Mouse (Mus musculus): ENCODE measurements around the gene Ush1g. TPM values are rescaled to one million over a fixed set of nuclear protein-coding genes. Genes with fewer than 3 reads are reported as not detected.

Gene Ush1g
- total RNA-seq, 2 experiments from 2014 or later: not detected

GRCm38 (mm10) chr11:115335223-115335622 lies 13.4 kb upstream of the Ush1g start:
- DNase-seq (ENCODE audit: low spot score in 2 of 2): no peak

GRCm38 (mm10) chr11:115334531-115334930 lies 12.7 kb upstream of the Ush1g start, which contains the start of gene Otop3:
TSS of gene Otop3 (plus strand) at chr11:115334731.
- no peak for DNase-seq (ENCODE audit: low spot score in 2 of 2)

DNA sequence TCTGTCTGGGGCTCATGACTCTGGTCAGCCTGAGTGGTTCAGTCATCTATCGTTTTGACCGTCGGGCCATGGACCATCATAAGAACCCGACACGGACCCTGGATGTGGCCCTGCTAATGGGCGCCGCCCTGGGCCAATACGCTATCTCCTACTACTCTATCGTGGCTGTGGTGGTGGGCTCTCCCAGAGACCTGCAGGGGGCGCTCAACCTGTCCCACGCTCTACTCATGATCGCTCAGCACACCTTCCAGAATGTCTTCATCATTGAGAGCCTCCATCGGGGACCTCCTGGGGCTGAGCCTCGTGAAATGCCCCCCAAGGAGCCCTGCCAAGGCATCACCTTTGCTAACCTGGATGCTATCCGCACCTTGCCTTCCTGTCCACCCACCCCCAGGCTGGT lies 7.5 kb upstream of the Ush1g start:
- DNase-seq (ENCODE audit: low spot score in 2 of 2): no peak

- DNase-seq (ENCODE audit: low spot score in 2 of 2): no peak
These were observed 4.9 kb upstream of the Ush1g start for GRCm38 (mm10) chr11:115326730-115327129.

GRCm38 (mm10) chr11:115323354-115323753 lies 1.5 kb upstream of the Ush1g start:
- DNase-seq (ENCODE audit: low spot score in 2 of 2): no peak

- DNase-seq (ENCODE audit: low spot score in 2 of 2): no peak
These were observed 2.0 kb downstream of the Ush1g start for GRCm38 (mm10) chr11:115319704-115320383.

DNA sequence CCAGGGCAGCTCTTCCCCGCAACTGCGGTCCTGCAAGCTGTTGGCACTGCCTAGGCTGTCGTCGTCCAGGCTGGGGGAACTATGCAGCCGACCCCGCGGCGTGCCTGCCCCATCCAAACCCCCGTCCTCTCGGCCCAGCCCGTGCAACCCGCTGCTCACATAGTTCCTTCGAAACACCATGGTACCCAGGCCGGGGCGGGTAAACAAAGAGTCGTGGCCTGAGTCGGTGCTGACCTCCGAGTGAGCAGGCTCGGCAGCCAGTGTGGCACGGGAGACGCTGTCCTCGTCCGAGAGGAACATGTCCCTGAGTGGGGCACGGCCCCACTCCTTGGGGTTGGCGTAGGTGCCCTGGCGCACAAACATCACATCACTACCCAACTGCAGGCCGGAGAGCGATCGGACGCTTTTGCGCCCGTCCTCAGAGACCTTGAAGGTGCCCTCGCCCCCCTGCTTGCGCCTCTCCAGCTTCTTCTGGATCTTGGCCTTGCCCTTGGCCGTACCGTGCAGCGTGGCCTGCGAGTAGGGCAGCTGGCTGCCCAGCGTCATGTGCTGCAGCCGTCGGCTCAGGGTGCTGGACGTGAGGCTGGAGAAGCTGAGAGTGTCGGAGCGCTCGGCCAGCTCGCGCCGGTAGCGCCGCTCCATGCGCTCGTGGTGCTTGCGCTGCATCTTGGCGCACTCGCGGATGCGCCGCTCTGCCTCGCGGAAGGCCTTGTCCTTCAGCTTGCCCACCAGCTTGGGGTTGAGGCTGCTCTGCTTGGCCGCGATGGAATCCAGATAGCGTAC lies 3.4 kb downstream of the Ush1g start:
- DNase-seq (ENCODE audit: low spot score in 2 of 2): no peak

- DNase-seq (ENCODE audit: low spot score in 2 of 2): no peak
These were observed 4.6 kb downstream of the Ush1g start for GRCm38 (mm10) chr11:115317204-115317603.

- DNase-seq (ENCODE audit: low spot score in 2 of 2): no peak
These were observed 7.6 kb downstream of the Ush1g start for GRCm38 (mm10) chr11:115314249-115314648.

GRCm38 (mm10) chr11:115308781-115309180 lies 13.1 kb downstream of the Ush1g start:
- no peak for DNase-seq (ENCODE audit: low spot score in 2 of 2)

- no peak for DNase-seq (ENCODE audit: low spot score in 2 of 2)
These were observed 15.0 kb downstream of the Ush1g start, which contains the start of gene Otop2 for GRCm38 (mm10) chr11:115306863-115307262. TSS of gene Otop2 (plus strand) at chr11:115307163.

GRCm38 (mm10) chr11:115303167-115303566 lies 18.7 kb downstream of the Ush1g start:
- no peak for DNase-seq (ENCODE audit: low spot score in 2 of 2)

DNA sequence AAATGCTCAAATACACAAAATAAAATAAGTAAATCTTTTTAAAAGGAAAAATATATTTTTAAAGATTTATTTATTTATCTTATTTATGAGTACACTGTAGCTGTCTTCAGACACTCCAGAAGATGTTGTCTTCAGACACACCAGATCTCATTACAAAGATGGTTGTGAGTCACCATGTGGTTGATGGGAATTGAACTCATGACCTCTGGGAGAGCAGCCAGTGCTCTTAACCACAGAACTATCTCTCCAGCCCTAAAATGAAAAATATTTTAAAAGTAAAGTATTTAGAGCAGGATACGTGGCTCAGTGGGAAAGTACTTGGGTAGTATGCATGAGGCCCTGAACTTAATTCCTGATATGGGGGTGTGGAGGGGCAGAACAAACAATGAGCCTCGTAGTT lies 20.5 kb downstream of the Ush1g start:
- DNase-seq (ENCODE audit: low spot score in 2 of 2): no peak

DNA sequence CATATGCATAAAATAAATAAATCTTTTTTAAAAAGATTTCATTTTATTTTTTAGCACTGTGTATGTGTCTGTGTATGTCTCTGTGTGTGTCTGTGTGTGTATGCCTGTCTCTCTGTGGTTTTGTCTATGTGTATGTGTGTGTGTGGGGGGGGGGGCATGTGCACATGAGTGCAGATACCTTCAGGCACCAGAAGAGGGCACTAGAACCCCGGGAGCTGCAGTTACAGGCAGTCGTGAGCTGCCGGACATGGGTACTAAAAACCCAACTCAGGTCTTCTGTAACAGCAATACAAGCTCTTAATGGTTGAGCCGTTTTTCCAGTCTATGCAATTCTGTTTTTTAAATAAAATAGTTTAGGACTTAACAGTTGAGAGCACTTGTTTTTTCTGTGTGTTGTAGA lies 21.1 kb downstream of the Ush1g start:
- DNase-seq (ENCODE audit: low spot score in 2 of 2): no peak

DNA sequence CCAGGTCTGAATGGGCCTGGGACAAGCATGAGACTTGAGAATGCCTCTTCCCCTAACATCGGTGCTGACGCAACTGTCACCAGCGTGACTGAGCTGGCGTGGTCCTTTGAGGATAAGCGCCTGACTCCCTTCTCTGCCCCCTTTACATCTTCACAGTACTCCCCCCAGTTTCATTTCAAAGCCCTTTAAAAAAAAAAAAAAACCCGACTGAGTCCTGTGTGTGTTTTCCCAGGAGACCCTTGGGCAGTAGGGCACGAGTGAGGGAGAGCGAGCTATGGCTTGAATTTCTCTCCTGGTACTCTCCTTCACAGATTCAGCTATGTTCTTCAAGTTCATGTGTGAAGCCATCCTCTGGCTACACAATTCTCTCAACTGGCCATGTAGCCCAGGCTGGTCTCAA lies 23.7 kb downstream of the Ush1g start:
- no peak for DNase-seq (ENCODE audit: low spot score in 2 of 2)

DNA sequence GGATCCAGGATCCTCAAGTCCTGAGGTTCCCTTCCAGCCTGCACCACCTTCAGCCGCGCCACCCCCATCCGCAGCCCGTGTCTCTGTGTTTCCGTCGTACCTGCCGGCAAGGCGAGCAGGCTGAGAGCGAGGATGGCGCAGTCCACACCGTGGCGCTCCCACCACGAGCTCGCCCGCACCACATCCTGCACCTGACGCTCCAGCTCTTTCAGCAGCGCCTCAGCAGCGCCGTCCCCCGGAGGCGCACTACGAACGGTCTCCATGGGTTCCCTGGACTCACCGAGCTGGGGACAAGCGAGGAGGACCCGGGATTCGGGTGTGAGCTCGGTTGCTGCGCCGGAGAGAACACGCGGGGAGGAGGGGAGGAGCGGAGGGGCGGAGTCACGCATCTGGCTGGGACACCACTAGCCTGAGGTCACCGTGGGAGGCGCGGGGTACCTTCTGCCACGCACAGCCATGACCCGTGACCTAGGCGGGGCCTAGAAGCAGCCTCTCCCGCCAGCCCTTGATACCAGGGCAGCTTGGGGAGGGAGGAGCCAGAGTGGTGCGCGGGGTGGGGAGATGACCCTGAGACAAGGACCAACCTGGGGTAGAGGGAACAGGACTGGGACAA lies 24.5 kb downstream of the Ush1g start, which contains the start of gene Fads6:
TSS of gene Fads6 (minus strand) at position 450 of the 613 bp plus-strand sequence.
- DNase-seq (ENCODE audit: low spot score in 2 of 2): no peak

DNA sequence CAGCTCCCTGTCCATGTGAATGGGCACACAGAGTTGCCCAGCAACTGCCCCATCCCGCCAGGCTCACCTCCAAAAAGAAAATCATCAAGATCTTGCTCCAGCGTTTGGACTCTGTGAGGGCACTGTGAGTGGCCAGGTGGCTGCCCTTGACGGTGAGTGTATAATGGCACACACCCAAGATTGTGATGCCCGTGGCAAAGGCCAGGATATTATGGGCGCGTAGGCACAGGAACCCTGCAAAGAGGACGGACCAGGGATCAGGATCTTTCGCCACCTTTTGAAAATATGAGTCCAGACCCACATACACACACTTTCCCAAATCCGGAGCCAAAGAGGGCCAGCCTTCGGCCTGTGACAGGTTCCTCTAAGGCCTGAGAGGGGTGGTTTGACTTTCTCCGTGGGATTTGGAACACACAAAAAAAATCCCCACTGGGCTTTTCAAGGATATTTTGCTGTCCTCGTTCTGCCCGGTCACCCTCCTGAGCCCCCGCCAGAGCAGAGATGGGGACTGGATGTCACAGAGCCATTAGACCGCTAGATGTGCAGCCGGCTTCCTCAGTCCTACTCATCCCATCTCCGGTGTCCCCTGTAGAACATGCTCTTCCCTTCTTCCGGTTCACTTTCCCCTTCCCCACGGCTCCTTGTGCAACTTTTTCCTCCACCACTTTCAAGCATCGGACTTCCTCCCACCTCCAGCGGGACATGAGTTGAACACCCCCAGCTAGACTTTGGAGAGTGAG lies 25.2 kb downstream of the Ush1g start:
- DNase-seq (ENCODE audit: low spot score in 2 of 2): no peak

- no peak for DNase-seq (ENCODE audit: low spot score in 2 of 2)
These were observed 25.9 kb downstream of the Ush1g start for GRCm38 (mm10) chr11:115295939-115296338.

GRCm38 (mm10) chr11:115292631-115293375 lies 29.0 kb downstream of the Ush1g start:
- no peak for DNase-seq (ENCODE audit: low spot score in 2 of 2)

- no peak for DNase-seq (ENCODE audit: low spot score in 2 of 2)
These were observed 30.3 kb downstream of the Ush1g start for GRCm38 (mm10) chr11:115291503-115291902.

- peak in 1 of 2 experiments; percentile 50 for DNase-seq (ENCODE audit: low spot score in 2 of 2)
These were observed 30.9 kb downstream of the Ush1g start for GRCm38 (mm10) chr11:115290919-115291318.

All from gastrocnemius, postnatal 4 days (tissue).